Mouse (Mus musculus): ENCODE data around the gene Hsp90aa1. TPM values are rescaled to one million over a fixed set of nuclear protein-coding genes. Genes with fewer than 3 reads are reported as not detected.
"Not testable (repeated sequence)": the region's sequence is repeated elsewhere in the genome, so short reads cannot be mapped to it uniquely, and the experiment has no call there.

Hsp90aa1 gene
- polyA plus RNA-seq, 1 experiment from 2014 or later = 985 TPM

- H3K4me1 ChIP-seq (replicated peaks; ENCODE audit: control insufficient read depth, insufficient read depth, low read length) = 0 out of 2 replicates have a peak, but pooled peaks cover 4% of the 10 kb centered on the region
- no peaks in the 10 kb centered on the region for H3K36me3 ChIP-seq (ENCODE audit: control insufficient read depth, insufficient read depth, low read length)
- ATAC-seq (replicated peaks; ENCODE audit: low FRiP score, low TSS enrichment, low read depth) (peak; percentile 52), DNase-seq (ENCODE audit: low spot score) (peak; percentile 96)
- no peak overlapping the region for H3K27ac ChIP-seq (ENCODE audit: low read depth)
- 28% methylated on average over 8 of the region's 8 CpGs for WGBS
- no peak overlapping the region for H3K9ac ChIP-seq (ENCODE audit: low read length)
- no peak overlapping the region for H3K4me3 ChIP-seq (ENCODE audit: low read depth, low read length)
- no peaks in the 10 kb centered on the region for H3K27me3 ChIP-seq (replicated peaks; ENCODE audit: control insufficient read depth, insufficient read depth, low read length)
- no peaks in the 10 kb centered on the region for H3K9me3 ChIP-seq (ENCODE audit: control insufficient read depth, low read length)
- H3K4me2 ChIP-seq (ENCODE audit: low read length) = no peak overlapping the region
Observed at GRCm38 (mm10) chr12:110703008-110703471, 512 bp upstream of the Hsp90aa1 start.

GRCm38 (mm10) chr12:110701363-110701762 lies 1.2 kb downstream of the Hsp90aa1 start:
- not testable (repeated sequence) for ATAC-seq (replicated peaks; ENCODE audit: low FRiP score, low TSS enrichment, low read depth); H3K4me2 ChIP-seq (ENCODE audit: low read length); H3K27me3 ChIP-seq (replicated peaks; ENCODE audit: control insufficient read depth, insufficient read depth, low read length); H3K36me3 ChIP-seq (ENCODE audit: control insufficient read depth, insufficient read depth, low read length); H3K9me3 ChIP-seq (ENCODE audit: control insufficient read depth, low read length); H3K27ac ChIP-seq (ENCODE audit: low read depth); H3K4me1 ChIP-seq (replicated peaks; ENCODE audit: control insufficient read depth, insufficient read depth, low read length); DNase-seq (ENCODE audit: low spot score); H3K4me3 ChIP-seq (ENCODE audit: low read depth, low read length)
- WGBS = 21% methylated on average over 3 of the region's 3 CpGs
- H3K9ac ChIP-seq (ENCODE audit: low read length) = 0 out of 2 replicates have a peak overlapping the region, but pooled peaks have one; percentile 0

- Histone ChIP-seq H3K9me3 (ENCODE audit: control insufficient read depth, low read length) (no peaks in the 10 kb centered on the region), H3K4me3 (ENCODE audit: low read depth, low read length) (no peak overlapping the region), H3K36me3 (ENCODE audit: control insufficient read depth, insufficient read depth, low read length) (no peaks in the 10 kb centered on the region), H3K27me3 (replicated peaks; ENCODE audit: control insufficient read depth, insufficient read depth, low read length) (no peaks in the 10 kb centered on the region), H3K4me1 (replicated peaks; ENCODE audit: control insufficient read depth, insufficient read depth, low read length) (peaks cover 7% of the 10 kb centered on the region; the same call in 1 of the 2 replicates), H3K9ac (ENCODE audit: low read length) (0 out of 2 replicates have a peak overlapping the region, but pooled peaks have one; percentile 0), H3K27ac (ENCODE audit: low read depth) (no peak overlapping the region), H3K4me2 (ENCODE audit: low read length) (no peak overlapping the region)
- ATAC-seq (replicated peaks; ENCODE audit: low FRiP score, low TSS enrichment, low read depth) = no peak
- WGBS = 48% methylated on average over 2 of the region's 2 CpGs
- DNase-seq (ENCODE audit: low spot score) = no peak
Observed at GRCm38 (mm10) chr12:110700730-110701129, 1.8 kb downstream of the Hsp90aa1 start.

GRCm38 (mm10) chr12:110699171-110699547 lies 3.4 kb downstream of the Hsp90aa1 start:
- Histone ChIP-seq H3K36me3 (ENCODE audit: control insufficient read depth, insufficient read depth, low read length) (peaks cover 6% of the 10 kb centered on the region), H3K4me2 (ENCODE audit: low read length) (peak overlapping the region; percentile 23; the same call in 1 of the 2 replicates), H3K4me3 (ENCODE audit: low read depth, low read length) (no peak overlapping the region), H3K9me3 (ENCODE audit: control insufficient read depth, low read length) (no peaks in the 10 kb centered on the region), H3K27me3 (replicated peaks; ENCODE audit: control insufficient read depth, insufficient read depth, low read length) (no peaks in the 10 kb centered on the region), H3K9ac (ENCODE audit: low read length) (no peak overlapping the region), H3K27ac (ENCODE audit: low read depth) (no peak overlapping the region), H3K4me1 (replicated peaks; ENCODE audit: control insufficient read depth, insufficient read depth, low read length) (peaks cover 14% of the 10 kb centered on the region)
- ATAC-seq (replicated peaks; ENCODE audit: low FRiP score, low TSS enrichment, low read depth) (no peak), DNase-seq (ENCODE audit: low spot score) (no peak)
- WGBS = 54% methylated on average over 2 of the region's 2 CpGs

- Histone ChIP-seq H3K9ac (ENCODE audit: low read length) (no peak overlapping the region), H3K9me3 (ENCODE audit: control insufficient read depth, low read length) (no peaks in the 10 kb centered on the region), H3K4me3 (ENCODE audit: low read depth, low read length) (no peak overlapping the region), H3K4me1 (replicated peaks; ENCODE audit: control insufficient read depth, insufficient read depth, low read length) (peaks cover 14% of the 10 kb centered on the region), H3K36me3 (ENCODE audit: control insufficient read depth, insufficient read depth, low read length) (peaks cover 11% of the 10 kb centered on the region), H3K4me2 (ENCODE audit: low read length) (peak overlapping the region; percentile 23; the same call in 1 of the 2 replicates), H3K27me3 (replicated peaks; ENCODE audit: control insufficient read depth, insufficient read depth, low read length) (no peaks in the 10 kb centered on the region), H3K27ac (ENCODE audit: low read depth) (no peak overlapping the region)
- ATAC-seq (replicated peaks; ENCODE audit: low FRiP score, low TSS enrichment, low read depth) (no peak), DNase-seq (ENCODE audit: low spot score) (no peak)
- WGBS = 43% methylated on average over 15 of the region's 15 CpGs
Observed at GRCm38 (mm10) chr12:110698523-110699170, 3.9 kb downstream of the Hsp90aa1 start.

GRCm38 (mm10) chr12:110698080-110698479 lies 4.4 kb downstream of the Hsp90aa1 start:
- Histone ChIP-seq H3K9me3 (ENCODE audit: control insufficient read depth, low read length) (no peaks in the 10 kb centered on the region), H3K4me2 (ENCODE audit: low read length) (no peak overlapping the region), H3K4me1 (replicated peaks; ENCODE audit: control insufficient read depth, insufficient read depth, low read length) (peaks cover 14% of the 10 kb centered on the region), H3K27ac (ENCODE audit: low read depth) (no peak overlapping the region), H3K9ac (ENCODE audit: low read length) (no peak overlapping the region), H3K36me3 (ENCODE audit: control insufficient read depth, insufficient read depth, low read length) (peaks cover 17% of the 10 kb centered on the region), H3K4me3 (ENCODE audit: low read depth, low read length) (no peak overlapping the region), H3K27me3 (replicated peaks; ENCODE audit: control insufficient read depth, insufficient read depth, low read length) (no peaks in the 10 kb centered on the region)
- 92% methylated on average over 1 of the region's 1 CpGs for WGBS
- ATAC-seq (replicated peaks; ENCODE audit: low FRiP score, low TSS enrichment, low read depth) (no peak), DNase-seq (ENCODE audit: low spot score) (no peak)

- Histone ChIP-seq H3K4me3 (ENCODE audit: low read depth, low read length) (no peak overlapping the region), H3K9me3 (ENCODE audit: control insufficient read depth, low read length) (no peaks in the 10 kb centered on the region), H3K4me1 (replicated peaks; ENCODE audit: control insufficient read depth, insufficient read depth, low read length) (peaks cover 14% of the 10 kb centered on the region), H3K27ac (ENCODE audit: low read depth) (no peak overlapping the region), H3K9ac (ENCODE audit: low read length) (no peak overlapping the region), H3K36me3 (ENCODE audit: control insufficient read depth, insufficient read depth, low read length) (peaks cover 22% of the 10 kb centered on the region), H3K27me3 (replicated peaks; ENCODE audit: control insufficient read depth, insufficient read depth, low read length) (no peaks in the 10 kb centered on the region), H3K4me2 (ENCODE audit: low read length) (no peak overlapping the region)
- 74% methylated on average over 5 of the region's 5 CpGs for WGBS
- no peak for ATAC-seq (replicated peaks; ENCODE audit: low FRiP score, low TSS enrichment, low read depth)
- no peak for DNase-seq (ENCODE audit: low spot score)
Observed at GRCm38 (mm10) chr12:110697457-110697856, 5.1 kb downstream of the Hsp90aa1 start.

GRCm38 (mm10) chr12:110696975-110697400 lies 5.5 kb downstream of the Hsp90aa1 start:
- Histone ChIP-seq H3K36me3 (ENCODE audit: control insufficient read depth, insufficient read depth, low read length) (peaks cover 26% of the 10 kb centered on the region), H3K4me3 (ENCODE audit: low read depth, low read length) (peak overlapping the region; percentile 64), H3K4me2 (ENCODE audit: low read length) (peak overlapping the region; percentile 86), H3K4me1 (replicated peaks; ENCODE audit: control insufficient read depth, insufficient read depth, low read length) (peaks cover 14% of the 10 kb centered on the region), H3K9me3 (ENCODE audit: control insufficient read depth, low read length) (no peaks in the 10 kb centered on the region), H3K9ac (ENCODE audit: low read length) (peak overlapping the region; percentile 73), H3K27ac (ENCODE audit: low read depth) (peak overlapping the region; percentile 76), H3K27me3 (replicated peaks; ENCODE audit: control insufficient read depth, insufficient read depth, low read length) (no peaks in the 10 kb centered on the region)
- no peak for DNase-seq (ENCODE audit: low spot score)
- ATAC-seq (replicated peaks; ENCODE audit: low FRiP score, low TSS enrichment, low read depth) = no peak
- 50% methylated on average over 9 of the region's 9 CpGs for WGBS
